Mouse (Mus musculus) layer of hippocampus, adult 9-11 months (tissue): ENCODE measurements around the gene Gna14.

ENCODE experiments used
- DNase-seq: peaks from one replicate; pipeline ENCODE4 v3.0.0; 2022

The Gna14 gene

GRCm38 (mm10) chr19:16435531-16436231 lies at the start of gene Gna14:
Gene Gna14, plus strand, starts transcription at chr19:16435762.
- DNase-seq: peak; percentile 30

- peak; percentile 44 for DNase-seq
These were observed 49.0 kb upstream of the Gna14 start for GRCm38 (mm10) chr19:16386514-16386913.

DNA sequence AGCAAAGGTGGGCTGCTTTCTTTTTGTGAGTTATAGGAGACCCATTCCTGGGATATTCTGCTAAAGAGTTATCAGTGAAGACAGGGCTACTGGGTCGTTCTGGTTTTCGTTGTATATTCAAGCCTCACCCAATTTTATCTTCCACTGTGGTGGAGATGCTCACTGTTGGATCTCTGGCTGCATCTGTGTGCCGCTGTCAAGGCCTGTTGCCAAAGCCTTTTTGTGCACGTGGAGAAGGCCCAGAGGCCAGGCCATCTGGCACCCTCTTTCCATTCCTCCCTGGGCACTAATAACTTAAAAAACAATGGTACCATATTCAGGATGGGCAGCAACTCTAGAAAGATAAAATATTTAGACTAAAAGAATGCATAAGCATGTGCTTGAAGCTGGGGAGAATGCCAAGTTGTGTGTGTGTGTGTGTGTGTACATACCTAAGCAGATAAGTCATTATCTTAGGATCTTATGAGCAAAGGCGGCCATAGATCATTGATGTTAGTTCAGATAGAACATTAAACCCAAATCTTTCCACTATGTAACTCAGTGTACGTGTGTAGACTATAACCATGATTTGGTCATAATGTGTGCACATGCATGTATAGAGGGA lies 45.3 kb upstream of the Gna14 start:
- DNase-seq: no peak

DNA sequence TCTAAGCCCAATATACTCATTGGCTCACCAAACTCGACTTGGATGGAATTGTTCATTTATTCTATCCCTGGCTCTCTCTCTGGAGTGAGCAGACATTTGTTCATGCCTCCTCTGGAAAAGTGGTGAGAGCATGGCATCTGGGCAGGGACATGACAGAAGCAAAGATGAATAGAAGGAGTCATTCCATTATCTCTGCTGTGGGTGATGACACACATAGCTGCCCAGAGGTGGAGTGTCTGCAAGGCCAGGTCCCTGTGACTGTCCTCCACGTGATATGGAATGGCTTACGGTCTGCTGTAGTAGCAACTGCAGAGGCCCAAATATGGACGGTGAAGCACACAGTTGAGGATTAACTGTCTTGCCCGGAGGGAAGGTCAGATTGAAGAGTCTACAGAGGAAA lies 41.2 kb upstream of the Gna14 start:
- DNase-seq: no peak

DNA sequence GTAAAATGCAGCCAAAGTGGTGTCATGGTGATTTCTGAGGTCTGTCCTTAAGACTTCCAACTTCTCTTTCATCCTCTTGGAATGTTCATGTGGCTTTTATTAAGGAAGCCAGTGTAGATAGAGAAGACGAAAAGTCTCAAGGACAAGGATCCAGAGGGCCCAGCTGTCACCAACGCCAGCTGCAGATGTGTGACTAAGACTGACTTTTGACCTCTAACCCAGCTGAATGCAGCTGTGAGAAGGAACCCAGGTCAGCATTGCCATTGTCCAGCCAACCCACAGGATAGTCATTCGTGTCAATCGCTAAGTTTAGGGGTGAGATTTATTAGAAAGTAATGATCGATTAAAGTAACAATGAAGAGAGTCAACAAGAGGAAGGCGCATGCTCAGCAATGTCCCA lies 32.5 kb upstream of the Gna14 start:
- DNase-seq: no peak

- no peak for DNase-seq
These were observed 27.8 kb upstream of the Gna14 start for GRCm38 (mm10) chr19:16407727-16408126.

DNA sequence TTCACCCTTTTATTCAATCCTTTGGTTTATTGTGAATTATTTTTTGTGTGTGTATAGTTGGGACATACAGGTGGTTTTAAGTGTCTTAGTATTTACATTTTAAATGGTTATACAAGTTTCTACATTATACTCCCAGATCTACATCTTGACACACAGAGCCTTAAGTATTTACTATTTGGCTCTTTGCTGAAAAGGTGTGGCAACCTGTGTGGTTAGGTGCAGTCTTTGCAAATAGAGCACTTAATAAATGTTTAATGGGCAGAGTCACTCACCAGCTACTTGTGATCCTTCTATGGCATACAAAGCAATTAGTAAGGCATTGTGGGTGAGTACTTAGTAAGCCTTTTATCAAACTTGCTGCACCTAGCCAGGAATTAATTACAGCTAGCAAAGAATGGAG lies 24.3 kb upstream of the Gna14 start:
- DNase-seq: no peak

GRCm38 (mm10) chr19:16418086-16418663 lies 17.4 kb upstream of the Gna14 start:
- DNase-seq: no peak

GRCm38 (mm10) chr19:16425596-16425995 lies 10.0 kb upstream of the Gna14 start:
- no peak for DNase-seq

- DNase-seq: no peak
These were observed 4.2 kb upstream of the Gna14 start for GRCm38 (mm10) chr19:16431368-16431767.

DNA sequence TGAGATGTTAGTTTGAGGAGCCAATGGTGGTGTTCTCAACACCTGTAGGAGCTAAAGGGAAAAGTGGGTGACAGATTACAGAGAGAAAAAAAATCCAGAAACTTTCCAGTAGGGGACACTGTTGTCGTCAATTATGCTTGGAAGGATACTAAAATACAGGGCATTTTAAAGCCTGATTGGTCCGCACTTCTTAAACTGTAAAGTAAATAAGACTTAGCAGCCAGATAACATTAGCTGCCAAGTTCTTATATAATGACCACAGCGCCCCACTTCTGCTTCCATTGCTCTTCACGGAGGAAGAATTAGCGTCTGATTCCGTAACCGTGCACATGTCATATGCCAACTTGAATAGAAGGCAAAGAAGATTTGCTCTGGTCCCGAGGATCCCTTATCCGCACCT lies 683 bp upstream of the Gna14 start:
- no peak for DNase-seq

DNA sequence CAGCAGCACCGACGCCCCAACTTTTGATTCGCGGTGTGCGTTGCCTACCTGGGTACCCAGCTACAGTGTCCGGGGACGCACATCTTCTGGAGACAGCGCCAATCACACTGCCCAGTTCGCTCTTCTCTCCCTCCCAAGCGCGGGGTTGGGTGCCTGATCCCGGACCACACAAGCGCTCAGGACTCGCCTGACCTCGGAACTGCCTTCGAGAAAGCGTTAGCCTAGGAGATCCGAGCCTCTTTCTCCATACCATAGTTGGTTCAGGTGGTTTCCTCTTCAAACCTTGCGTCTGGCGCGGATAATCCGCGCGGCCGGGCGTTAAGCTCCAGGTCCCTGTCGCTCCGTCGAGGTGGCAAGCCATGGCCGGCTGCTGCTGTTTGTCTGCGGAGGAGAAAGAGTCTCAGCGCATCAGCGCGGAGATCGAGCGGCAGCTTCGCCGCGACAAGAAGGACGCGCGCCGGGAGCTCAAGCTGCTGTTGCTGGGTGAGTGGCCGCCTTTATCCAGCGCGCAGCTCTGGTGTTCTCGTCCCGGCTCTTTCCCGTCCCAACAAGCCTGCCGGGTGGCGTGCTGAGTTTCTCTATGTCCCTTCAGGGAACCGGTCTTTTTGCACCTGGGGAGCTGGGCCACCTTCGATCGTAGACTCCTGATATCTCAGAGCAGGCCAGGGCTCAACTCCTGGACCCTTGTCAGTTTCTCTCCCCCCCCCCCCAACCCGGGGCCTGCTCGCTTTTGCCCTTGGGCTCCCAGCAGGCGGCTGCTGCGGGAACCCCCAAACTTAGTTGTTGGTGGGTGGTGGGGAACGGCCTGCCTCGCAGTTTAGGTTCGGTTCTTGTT lies 990 bp downstream of the Gna14 start:
- no peak for DNase-seq

- DNase-seq: no peak
These were observed 1.6 kb downstream of the Gna14 start for GRCm38 (mm10) chr19:16437170-16437483.

- DNase-seq: no peak
These were observed 2.3 kb downstream of the Gna14 start for GRCm38 (mm10) chr19:16437906-16438305.

DNA sequence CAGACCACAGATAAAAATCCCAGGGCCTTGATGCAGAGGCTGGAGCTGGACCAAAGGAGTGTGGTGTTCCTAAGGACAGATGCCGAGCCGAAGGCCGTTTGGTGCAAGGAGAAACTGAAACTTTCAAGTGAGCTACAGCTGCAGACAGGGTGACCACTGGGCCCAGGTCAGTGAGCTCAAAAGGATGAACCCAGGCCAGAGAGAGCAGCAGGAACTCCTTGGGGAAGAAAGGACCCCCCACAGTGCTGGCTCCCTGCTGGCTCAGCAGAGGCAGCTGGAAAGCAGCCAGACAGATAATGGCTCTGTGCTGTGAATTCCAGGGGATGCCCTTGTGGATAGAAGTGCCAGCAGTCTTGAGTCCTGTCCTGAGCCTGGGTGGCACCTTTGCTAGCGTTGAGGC lies 3.7 kb downstream of the Gna14 start:
- no peak for DNase-seq

GRCm38 (mm10) chr19:16439834-16440233 lies 4.3 kb downstream of the Gna14 start:
- DNase-seq: no peak

DNA sequence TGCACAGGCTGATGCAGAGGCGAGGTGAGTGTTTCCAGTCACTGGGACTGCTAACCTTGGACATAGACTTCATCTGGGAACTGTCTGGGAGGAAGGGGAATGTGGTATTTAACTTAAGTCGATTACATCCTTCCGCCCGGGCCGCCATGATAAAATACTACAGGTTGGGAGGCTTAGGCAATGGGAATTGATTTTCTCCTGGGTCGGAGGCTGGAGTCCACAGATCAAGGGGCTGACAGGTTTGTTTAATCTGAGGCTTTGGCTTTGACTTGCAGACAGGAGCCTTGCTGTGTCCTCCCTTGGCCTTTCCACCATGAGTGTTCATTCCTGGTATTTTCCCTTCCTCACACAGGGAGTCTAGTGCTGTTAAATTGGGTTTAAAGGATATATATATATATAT lies 5.8 kb downstream of the Gna14 start:
- no peak for DNase-seq

GRCm38 (mm10) chr19:16443335-16443734 lies 7.8 kb downstream of the Gna14 start:
- DNase-seq: no peak

DNA sequence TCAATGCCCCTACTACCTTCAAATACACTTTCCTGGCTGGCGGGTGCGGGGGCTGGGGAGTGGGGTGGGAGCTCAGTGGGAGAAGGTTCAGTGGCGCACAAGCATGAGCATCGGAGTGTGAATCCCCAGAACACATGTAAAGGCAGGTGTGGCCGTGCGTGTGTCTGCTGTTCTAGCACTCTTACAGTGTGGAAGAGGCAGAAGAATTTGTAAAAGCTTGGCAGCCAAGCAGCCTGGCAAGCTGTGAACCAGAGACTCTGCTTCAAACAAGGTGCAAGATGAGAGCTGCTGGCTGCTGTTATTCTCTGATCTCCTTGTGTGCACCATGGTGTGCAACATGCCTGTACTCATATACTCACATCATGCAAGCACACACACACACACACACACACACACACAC lies 11.1 kb downstream of the Gna14 start:
- no peak for DNase-seq

GRCm38 (mm10) chr19:16447832-16448621 lies 12.5 kb downstream of the Gna14 start:
- DNase-seq: no peak

DNA sequence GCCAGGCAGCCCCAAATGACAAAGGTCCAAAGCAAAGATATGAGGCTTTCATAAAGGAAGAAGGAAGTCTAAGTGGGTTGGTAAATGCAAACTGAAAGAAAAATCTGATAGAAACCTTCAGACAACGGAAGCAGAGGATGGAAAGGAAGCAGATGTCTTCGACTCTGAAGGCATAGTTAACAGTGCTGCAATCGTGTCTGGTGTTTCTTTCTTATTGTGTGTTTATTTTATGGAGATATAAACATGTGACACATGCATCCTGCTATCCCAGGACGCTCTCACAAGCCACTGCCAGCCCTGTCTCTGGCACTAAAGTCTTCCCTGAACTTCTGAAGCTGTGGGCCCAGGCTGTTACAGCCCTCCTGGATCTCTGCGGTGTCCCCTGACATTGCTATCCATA lies 13.2 kb downstream of the Gna14 start:
- no peak for DNase-seq

GRCm38 (mm10) chr19:16450824-16451223 lies 15.3 kb downstream of the Gna14 start:
- no peak for DNase-seq

DNA sequence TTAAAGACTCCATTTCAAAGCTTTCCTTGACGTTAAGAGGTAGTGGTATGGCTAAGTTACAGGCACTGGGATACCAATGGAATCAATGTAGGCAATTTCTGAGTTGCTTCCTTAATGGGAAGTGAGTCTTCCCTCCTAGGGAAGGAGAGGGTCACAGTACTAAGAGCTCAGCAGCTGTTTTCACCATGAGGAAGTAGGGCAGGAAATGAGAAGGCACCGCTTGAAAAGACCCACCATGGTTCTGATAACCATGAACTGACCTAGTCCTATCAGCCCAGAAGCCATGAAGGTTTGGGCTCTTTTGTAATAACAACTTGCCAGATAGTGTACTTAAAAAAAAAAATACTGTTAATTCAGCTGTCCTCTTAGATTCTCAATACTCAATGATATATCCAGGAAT lies 20.6 kb downstream of the Gna14 start:
- no peak for DNase-seq
